Mouse (Mus musculus) cerebellum, adult 8-10 months (tissue): ENCODE data around the gene Rai14.

Experiments
- DNase-seq: peaks from one replicate; pipeline ENCODE4 v3.0.0; 2022

The Rai14 gene

DNA sequence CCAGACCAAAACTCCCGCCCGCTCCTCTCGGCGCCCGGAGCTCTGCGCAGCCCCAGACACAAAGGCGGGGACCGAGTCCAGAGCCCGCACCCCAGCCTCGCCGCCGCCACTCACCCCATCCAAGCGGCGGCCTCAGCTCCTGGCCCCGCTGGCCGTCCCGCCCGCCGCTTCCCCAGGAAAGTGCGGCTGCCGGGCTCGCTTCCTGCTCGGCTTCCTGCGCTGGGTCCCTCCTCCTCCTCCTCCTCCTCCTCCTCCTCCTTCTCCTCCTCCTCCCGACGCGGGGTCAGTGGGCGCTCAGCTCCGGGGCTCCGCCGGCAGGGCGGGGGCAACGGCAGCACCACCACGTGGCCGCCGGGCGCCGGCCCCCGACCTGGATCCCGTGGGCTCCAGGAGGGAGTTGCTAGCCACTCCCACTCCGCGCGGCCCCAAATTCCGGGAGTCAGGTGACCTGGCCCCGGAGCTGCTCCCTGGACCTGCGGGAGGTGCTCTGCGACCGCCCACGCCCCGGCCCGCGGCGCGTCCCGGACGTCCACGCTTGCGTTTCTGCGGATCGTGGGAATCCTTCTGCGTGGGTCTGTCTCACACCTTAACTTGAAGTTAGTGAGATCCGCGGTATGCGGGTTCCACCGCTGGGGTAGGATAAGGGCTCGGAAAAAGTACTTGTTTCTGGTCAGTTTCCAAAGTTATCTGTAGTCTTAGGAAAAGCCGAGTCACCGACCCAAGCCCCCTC is at the start of gene Rai14:
TSS of gene Rai14 (minus strand) at position 216 of the 730 bp plus-strand sequence.
- DNase-seq = peak; percentile 18

- no peak for DNase-seq
Measured at GRCm38 (mm10) chr15:10761441-10761840, 47.0 kb upstream of the Rai14 start.

- DNase-seq = no peak
Measured at GRCm38 (mm10) chr15:10760006-10760405, 45.6 kb upstream of the Rai14 start.

- DNase-seq = no peak
Measured at GRCm38 (mm10) chr15:10759440-10759839, 45.0 kb upstream of the Rai14 start.

- no peak for DNase-seq
Measured at GRCm38 (mm10) chr15:10758808-10759207, 44.4 kb upstream of the Rai14 start.

DNA sequence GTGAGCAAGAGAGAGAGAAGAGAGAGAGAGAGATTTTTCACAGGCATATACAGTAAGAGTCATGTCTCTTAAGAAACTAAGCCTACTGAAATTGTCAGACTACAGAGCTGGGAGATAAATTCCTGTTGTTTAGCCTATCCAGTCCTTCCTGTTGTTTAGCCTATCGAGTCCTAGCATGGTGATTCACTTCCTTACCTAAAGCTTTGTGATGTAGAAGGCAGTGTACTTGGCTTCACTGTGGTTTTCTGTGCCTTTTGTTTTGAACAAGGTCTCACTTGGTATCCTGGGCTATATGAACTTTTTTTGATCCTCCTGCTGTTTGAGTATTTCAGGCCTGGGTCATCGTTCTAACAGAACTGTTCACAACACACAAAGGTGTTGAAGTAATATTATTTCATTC is 36.7 kb upstream of the Rai14 start:
- no peak for DNase-seq

GRCm38 (mm10) chr15:10750339-10750738 is 35.9 kb upstream of the Rai14 start:
- DNase-seq = no peak

DNA sequence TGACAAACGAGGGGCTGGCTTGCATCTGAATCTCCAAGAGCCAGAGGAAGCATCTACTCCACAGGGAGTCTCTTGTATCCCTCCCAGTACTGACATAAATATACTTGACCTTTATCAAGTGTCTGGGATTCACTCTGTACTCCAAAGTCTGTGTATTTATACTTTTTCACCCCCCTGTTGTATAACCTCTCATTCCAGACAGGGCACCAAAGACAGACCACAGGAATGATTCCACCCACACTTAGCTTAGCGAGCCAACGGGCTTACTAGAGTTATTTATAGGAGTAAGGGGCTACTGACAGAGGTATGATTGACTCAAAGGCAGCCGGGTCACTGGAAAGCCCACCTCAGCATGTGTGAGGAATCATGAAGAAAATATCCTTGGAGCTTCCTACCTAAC is 35.3 kb upstream of the Rai14 start:
- no peak for DNase-seq

DNA sequence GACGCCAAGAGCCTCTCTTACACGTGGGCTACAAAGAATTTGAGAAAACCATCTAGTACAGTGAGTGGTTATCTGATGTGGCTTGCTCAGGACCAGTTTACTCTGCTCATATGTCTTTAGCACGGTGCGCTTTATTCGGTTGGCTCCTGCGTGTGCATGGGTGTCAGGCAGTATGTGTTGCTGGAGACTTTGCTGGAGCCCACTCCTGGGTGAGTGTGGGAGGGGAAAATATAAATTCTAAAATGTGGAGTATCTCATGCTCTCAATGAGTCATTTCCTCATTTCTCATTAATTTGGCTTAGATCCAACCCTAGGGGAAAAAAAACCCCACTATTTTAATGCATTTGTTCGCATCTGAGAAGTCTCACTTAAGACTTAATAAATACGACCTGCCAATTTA is 33.2 kb upstream of the Rai14 start:
- no peak for DNase-seq

DNA sequence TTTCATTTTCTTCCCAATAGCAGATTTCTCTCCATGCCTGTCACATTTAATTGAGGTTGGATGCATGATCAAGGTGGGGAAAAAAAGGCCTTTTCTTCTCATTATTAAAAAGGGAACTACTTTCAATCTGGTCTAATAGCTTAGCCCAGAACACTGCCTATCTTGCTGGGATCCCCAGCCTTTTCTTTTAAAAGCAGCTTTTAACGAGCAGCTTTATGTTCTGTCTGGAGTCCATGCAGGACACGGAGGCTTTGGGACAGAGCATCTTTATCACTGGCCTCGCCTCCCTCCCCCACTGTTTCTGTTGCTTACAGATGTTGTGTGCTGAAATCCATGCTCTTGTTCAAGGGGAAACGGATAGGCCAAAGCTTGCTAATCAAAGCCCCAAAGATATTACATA is 32.8 kb upstream of the Rai14 start:
- DNase-seq = no peak

- no peak for DNase-seq
Measured at GRCm38 (mm10) chr15:10746303-10747051, 32.1 kb upstream of the Rai14 start.

DNA sequence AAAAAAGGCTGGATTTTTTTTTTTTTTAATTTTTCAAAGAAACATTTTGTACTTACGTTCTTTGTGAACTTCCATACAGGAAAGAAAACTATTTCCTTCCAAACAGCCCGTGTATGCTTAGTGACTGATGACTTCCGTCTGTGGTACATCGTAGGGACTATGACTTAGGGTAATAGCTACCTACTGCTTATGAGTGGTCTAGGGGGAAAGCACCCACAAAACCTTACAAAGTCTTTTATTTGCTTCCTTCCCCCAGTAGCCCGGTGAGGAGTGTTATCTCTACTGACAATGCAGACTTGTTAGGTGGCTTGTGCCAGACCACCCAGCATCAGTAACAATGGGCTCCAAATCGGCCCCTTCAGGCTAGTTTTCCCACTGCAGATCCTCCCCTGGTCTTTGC is 28.0 kb upstream of the Rai14 start:
- DNase-seq = no peak

GRCm38 (mm10) chr15:10739279-10739678 is 24.9 kb upstream of the Rai14 start:
- no peak for DNase-seq

GRCm38 (mm10) chr15:10738354-10739142 is 24.1 kb upstream of the Rai14 start:
- DNase-seq = no peak

DNA sequence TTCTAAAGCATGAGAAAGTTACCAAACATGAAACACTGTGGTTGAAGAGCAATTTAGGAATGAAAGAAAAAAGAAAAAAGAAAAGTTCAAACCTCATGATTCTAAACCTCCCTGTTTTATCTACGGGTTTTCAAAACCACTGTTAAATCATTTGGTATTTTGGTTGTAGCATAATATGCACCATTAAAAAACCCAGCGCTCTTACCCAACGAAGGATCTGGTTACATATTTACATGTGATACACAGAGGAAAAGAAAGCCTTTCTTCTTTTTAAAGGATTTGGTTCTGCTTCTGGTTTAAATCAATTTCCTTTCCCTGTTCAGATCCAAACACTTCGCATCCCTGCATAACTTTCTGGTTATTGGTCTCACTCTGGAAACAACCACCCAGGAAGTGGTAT is 21.5 kb upstream of the Rai14 start:
- no peak for DNase-seq

- DNase-seq = no peak
Measured at GRCm38 (mm10) chr15:10735216-10735615, 20.8 kb upstream of the Rai14 start.

DNA sequence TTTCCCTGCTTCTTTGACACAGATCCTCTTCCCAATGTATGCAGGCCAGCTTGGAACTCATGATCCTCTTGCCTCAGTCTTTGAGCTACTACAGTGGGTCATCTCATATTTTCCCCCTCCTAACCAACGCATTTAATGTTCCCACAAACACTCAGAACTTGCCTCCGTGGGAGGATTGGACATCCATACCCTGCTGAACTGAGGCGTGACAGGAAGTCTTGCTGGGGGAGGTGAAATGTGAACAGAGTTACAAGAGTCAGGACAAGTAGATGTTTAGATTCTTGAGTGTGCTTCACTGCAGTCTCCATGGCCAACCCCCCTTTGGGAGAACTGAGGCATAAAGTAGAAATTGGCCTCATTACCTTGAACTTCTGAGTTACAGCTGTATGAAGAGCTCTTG is 17.0 kb upstream of the Rai14 start:
- DNase-seq = no peak

GRCm38 (mm10) chr15:10726272-10726671 is 11.8 kb upstream of the Rai14 start:
- no peak for DNase-seq

DNA sequence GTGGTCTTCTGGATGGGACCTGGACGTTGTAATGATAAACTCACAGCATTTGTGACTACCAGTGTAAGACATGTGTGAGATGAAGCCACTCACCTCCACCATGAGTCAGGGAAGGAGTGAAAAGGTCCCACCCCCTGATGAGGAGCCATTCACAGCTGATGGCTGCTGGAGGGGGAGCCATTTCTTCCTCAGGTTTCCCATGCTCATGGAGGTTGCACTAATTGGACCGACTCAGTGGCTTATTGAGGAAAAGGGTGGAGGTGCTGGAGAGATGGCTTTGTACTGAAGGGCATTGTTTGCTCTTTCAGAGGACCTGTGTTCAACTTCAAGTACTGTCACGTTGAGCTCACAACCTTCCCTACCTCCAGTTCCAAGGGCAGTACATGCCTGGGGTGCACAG is 10.4 kb upstream of the Rai14 start:
- DNase-seq = no peak

DNA sequence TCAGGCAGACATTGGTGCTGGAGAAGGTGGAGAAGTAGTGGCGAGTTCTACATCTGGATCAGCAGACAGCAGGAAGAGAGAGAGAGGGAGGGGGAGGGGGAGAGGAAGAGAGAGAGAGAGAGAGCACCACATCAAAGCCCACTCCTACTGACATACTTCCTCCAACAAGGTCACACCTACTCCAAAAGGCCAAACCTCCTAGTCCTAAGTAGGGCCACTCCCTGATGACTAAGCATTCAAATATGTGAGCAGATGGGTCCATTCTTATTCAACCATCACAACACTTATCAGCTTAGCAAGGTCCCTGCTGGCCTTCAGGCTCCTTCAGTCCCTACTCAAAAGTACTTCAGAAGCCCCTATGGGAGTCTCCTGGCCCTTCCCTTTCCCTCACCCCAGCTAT is 9.1 kb upstream of the Rai14 start:
- no peak for DNase-seq

DNA sequence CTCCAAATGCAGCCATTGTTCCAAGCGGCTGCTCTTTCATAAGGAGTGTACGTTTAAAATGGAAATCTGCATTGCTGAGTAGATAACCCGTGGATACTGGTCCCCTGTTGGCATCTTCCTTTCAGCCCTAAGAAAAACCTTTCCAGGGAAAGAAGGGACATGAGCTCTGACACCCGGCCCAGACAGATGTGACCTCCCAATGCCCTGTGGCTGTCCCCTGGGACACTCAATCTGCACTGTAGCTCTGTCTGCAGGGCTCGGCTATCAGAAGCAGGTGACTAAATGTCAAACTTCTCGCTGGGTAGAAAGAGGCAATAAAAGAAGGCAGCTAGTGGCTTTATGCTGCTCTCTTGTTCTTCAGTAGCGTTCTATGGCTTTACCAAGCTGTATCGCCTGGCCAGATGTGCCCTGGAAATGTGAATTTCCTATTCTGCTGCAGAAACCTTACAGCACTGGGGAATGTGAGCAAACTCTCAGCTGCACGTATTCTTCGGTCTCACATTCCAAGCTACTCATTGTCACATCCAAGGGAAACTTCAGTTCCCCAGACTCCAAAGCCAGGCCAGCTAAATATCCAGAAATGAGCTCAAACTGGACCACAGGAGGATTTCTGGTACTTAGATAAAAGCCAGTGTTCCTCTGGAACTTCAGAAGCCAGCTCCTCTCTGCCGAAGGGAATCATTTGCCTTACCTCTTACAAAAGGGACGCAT is 8.4 kb upstream of the Rai14 start:
- no peak for DNase-seq

DNA sequence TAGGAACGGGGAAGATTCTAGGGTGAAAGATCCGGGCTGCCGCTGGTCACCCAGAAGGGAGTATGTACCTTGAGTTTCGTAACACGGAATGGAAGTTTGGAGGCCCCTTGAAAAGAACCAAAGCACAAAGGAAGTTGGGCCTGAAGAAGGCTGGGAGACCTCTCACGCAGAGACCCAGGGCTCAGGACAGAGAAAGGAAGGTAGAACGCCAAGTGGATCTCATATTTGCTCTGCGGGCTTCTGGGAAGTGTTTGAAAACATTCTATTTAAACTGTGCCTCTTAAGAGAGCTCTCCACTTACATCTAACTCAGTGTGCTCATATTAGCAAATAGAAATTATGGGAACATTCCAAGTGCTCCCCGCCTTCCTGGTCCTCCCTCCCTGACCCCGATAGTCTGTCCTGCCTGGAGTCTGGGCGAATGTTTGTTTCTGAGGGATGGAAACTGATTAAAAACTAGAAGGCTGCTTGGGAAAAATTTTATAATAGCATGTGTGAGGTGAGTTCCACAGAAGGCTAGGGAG is 6.9 kb upstream of the Rai14 start:
- DNase-seq = no peak

DNA sequence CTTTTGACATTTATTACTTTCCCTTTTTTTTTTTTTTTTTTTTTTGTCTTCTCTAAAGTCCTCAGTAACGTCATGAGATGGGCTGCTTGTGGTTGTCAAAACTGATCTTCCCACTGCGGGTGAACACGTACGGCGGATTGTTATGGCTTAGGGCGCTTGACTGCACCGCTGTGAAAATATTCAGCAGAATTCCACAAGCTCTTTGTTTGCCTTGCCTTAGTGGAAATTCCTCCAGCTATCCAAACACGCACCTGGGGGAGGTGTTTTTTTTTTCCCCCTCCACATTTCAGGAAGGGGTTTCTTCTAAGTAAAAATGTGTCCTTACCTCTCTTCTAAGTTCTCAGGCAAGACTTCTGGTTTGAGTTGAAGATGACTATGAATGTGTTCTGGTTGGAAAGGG is 6.2 kb upstream of the Rai14 start:
- no peak for DNase-seq
